Mouse (Mus musculus) erythroblast, embryonic 14.5 days (primary cell): ENCODE data around the gene Gm37240.

Experiments used
- GATA1 ChIP-seq: IDR thresholded peaks from 2 replicates; pipeline ENCODE4 v1.6.1; 2012; ENCODE audit warnings: low read length, inconsistent platforms, mixed read lengths
- TAL1 ChIP-seq: IDR thresholded peaks from 3 replicates; pipeline ENCODE4 v1.6.1; 2012; ENCODE audit warnings: low read length, inconsistent platforms, mixed read lengths

GRCm38 (mm10) chr3:85398483-85398835 is 488.9 kb downstream of the Gm37240 start:
- TF ChIP-seq GATA1: no peak
- no peak for TF ChIP-seq TAL1
